ENCODE assay signal across 8 mouse cellular contexts in the genomic region with DNA sequence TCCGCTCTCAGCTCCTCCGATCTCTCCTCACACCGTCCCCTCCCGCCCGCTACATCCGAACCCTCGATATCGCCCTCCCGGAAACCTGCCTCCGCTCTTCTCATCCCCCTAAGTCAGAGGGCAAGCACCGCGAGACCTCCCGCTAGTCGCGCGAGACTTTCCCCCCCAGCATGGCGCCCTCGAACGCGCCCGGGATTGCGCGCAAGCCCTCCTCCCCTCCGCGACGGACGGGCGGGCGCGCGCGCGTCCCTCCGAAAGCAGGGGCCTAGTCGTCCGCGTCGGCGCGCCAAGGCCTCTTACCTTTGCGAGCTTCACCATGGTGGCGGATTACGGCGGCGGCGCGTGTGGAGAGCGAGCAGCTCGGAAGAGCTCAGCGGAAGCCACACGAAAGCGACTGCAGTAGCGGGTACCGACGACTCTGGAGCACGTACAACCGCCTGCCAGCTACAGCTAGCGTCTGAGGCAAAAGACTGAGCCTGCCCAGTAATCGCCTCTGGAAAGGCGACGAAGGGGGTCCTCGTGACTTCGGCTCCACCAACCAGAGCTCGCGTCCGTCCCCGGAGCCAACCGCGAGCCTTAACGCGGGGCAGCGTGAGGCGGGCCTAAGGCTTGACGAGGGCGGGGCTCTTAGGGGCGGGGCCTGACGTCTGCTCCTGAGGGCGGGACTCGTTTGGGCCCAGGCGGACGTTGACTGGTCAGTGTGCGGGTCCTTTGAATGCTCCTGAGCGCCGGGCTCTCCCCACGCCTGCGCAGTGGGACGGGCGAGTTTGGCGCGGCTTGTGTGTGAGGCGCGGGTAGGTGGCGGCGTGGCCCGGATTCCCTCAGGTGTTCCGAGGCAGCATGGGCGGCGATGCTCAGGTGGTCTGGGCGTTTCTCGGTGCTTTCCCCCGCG. TPM values are rescaled to one million over a fixed set of nuclear protein-coding genes. Genes with fewer than 3 reads are reported as not detected.
DNase-seq lines count a peak whose midpoint lies in the region; ATAC-seq and TF ChIP-seq lines count a peak whose summit lies in the region.

A gene (minus strand): TSS at position 495 of the 892 bp plus-strand sequence.

- H3K4me2 ChIP-seq in forebrain, embryonic 12.5 days, result peak within 1 kb of the TSS; percentile 88
- H3K4me2 ChIP-seq in heart, postnatal 0 days (ENCODE audit: low read depth, low read length), result peak within 1 kb of the TSS; percentile 91
- H3K4me2 ChIP-seq in liver, embryonic 16.5 days (ENCODE audit: low read depth, low read length), result peak within 1 kb of the TSS; percentile 98
- peak within 1 kb of the TSS; percentile 89 for H3K4me2 ChIP-seq in neural tube, embryonic 13.5 days

- no peak; the same call in 1 of the 2 replicates for TF ChIP-seq EP300 in heart, postnatal 0 days (IDR thresholded peaks at IDR 0.05; ENCODE audit: low read depth)

- no peaks in the 10 kb centered on the region for H3K27me3 ChIP-seq in E14TG2a.4 (ENCODE audit: insufficient read depth, low read length)
- H3K27me3 ChIP-seq in forebrain, embryonic 12.5 days, result no peaks in the 10 kb centered on the region
- H3K27me3 ChIP-seq in heart, postnatal 0 days (ENCODE audit: control insufficient read depth, insufficient read depth, low read length), result no peaks in the 10 kb centered on the region
- no peaks in the 10 kb centered on the region for H3K27me3 ChIP-seq in liver, embryonic 16.5 days (ENCODE audit: control insufficient read depth, insufficient read depth, low read depth, low read length)
- H3K27me3 ChIP-seq in neural tube, embryonic 13.5 days, result no peaks in the 10 kb centered on the region
- H3K27me3 ChIP-seq in testis, adult 2 months (ENCODE audit: control insufficient read depth, insufficient read depth, low read length), result no peaks in the 10 kb centered on the region

- peak; percentile 99 for ATAC-seq in forebrain, embryonic 12.5 days (ENCODE audit: low FRiP score)
- ATAC-seq in heart, postnatal 0 days (ENCODE audit: insufficient read depth, low read depth), result peak; percentile 96
- peak; percentile 95 for ATAC-seq in liver, embryonic 16.5 days (ENCODE audit: low read depth)
- ATAC-seq in neural tube, embryonic 13.5 days (ENCODE audit: low read depth), result peak; percentile 98

- peak within 1 kb of the TSS; percentile 91 for H3K9ac ChIP-seq in forebrain, embryonic 12.5 days
- peak within 1 kb of the TSS; percentile 90 for H3K9ac ChIP-seq in heart, postnatal 0 days (replicated peaks; ENCODE audit: low read depth, low read length)
- H3K9ac ChIP-seq in liver, embryonic 16.5 days (ENCODE audit: low read depth, low read length), result peak within 1 kb of the TSS; percentile 89
- H3K9ac ChIP-seq in neural tube, embryonic 13.5 days, result peak within 1 kb of the TSS; percentile 92

- TF ChIP-seq CTCF in E14TG2a.4 (conservative IDR thresholded peaks at IDR 0.05; ENCODE audit: low read length), result no peak
- no peak for TF ChIP-seq CTCF in heart, postnatal 0 days (IDR thresholded peaks at IDR 0.05; ENCODE audit: low read depth)
- no peak for TF ChIP-seq CTCF in testis, adult 2 months (IDR thresholded peaks at IDR 0.05; ENCODE audit: control insufficient read depth, insufficient read depth, insufficient replicate concordance, low read depth, low read length)

- DNase-seq in c-Kit-positive CD71-positive TER-119-positive erythroid progenitor cells, embryonic 14.5 days (ENCODE audit: low spot score), result peak; percentile 99
- DNase-seq in heart, postnatal 0 days (ENCODE audit: low spot score), result peak; percentile 98
- peak; percentile 99 for DNase-seq in kidney, postnatal 4 days

- H3K27ac ChIP-seq in forebrain, embryonic 12.5 days, result peak within 1 kb of the TSS; percentile 99
- peak within 1 kb of the TSS; percentile 100 for H3K27ac ChIP-seq in heart, postnatal 0 days (ENCODE audit: low read depth)
- peak within 1 kb of the TSS; percentile 97 for H3K27ac ChIP-seq in liver, embryonic 16.5 days (ENCODE audit: low read length)
- H3K27ac ChIP-seq in neural tube, embryonic 13.5 days (replicated peaks), result peak within 1 kb of the TSS; percentile 98
- peak within 1 kb of the TSS; percentile 98 for H3K27ac ChIP-seq in testis, adult 2 months (ENCODE audit: control insufficient read depth, insufficient read depth, low read depth, low read length)

- peak within 1 kb of the TSS; percentile 98 for H3K4me3 ChIP-seq in E14TG2a.4 (replicated peaks; ENCODE audit: low read length)
- H3K4me3 ChIP-seq in forebrain, embryonic 12.5 days (replicated peaks), result peak within 1 kb of the TSS; percentile 88
- H3K4me3 ChIP-seq in heart, postnatal 0 days (ENCODE audit: low read depth, low read length), result peak within 1 kb of the TSS; percentile 82
- H3K4me3 ChIP-seq in liver, embryonic 16.5 days (ENCODE audit: low read depth, low read length), result peak within 1 kb of the TSS; percentile 86
- peak within 1 kb of the TSS; percentile 81 for H3K4me3 ChIP-seq in neural tube, embryonic 13.5 days
- H3K4me3 ChIP-seq in testis, adult 2 months (ENCODE audit: control insufficient read depth, low read depth, low read length), result peak within 1 kb of the TSS; percentile 96

- H3K36me3 ChIP-seq in E14TG2a.4 (ENCODE audit: insufficient read depth, low read length), result peaks cover 67% of the 10 kb centered on the region
- peaks cover 31% of the 10 kb centered on the region for H3K36me3 ChIP-seq in forebrain, embryonic 12.5 days (replicated peaks)
- H3K36me3 ChIP-seq in heart, postnatal 0 days (replicated peaks; ENCODE audit: control insufficient read depth, insufficient read depth, low read length), result peaks cover 32% of the 10 kb centered on the region
- peaks cover 30% of the 10 kb centered on the region for H3K36me3 ChIP-seq in liver, embryonic 16.5 days (ENCODE audit: control insufficient read depth, insufficient read depth)
- peaks cover 35% of the 10 kb centered on the region for H3K36me3 ChIP-seq in neural tube, embryonic 13.5 days
- H3K36me3 ChIP-seq in testis, adult 2 months (ENCODE audit: control insufficient read depth, insufficient read depth, low read length), result no peaks in the 10 kb centered on the region; the same call in 1 of the 2 replicates

- peak; percentile 91 for TF ChIP-seq POLR2A in testis, adult 2 months (IDR thresholded peaks at IDR 0.05; ENCODE audit: control insufficient read depth, low read depth, low read length)

- peaks cover 61% of the 10 kb centered on the region for H3K4me1 ChIP-seq in E14TG2a.4 (replicated peaks; ENCODE audit: low read depth, low read length)
- H3K4me1 ChIP-seq in forebrain, embryonic 12.5 days, result peaks cover 28% of the 10 kb centered on the region
- peaks cover 11% of the 10 kb centered on the region for H3K4me1 ChIP-seq in heart, postnatal 0 days (ENCODE audit: control insufficient read depth, insufficient read depth)
- peaks cover 22% of the 10 kb centered on the region for H3K4me1 ChIP-seq in liver, embryonic 16.5 days (ENCODE audit: control insufficient read depth, low read depth, low read length)
- H3K4me1 ChIP-seq in neural tube, embryonic 13.5 days (replicated peaks), result peaks cover 28% of the 10 kb centered on the region
- peaks cover 6% of the 10 kb centered on the region for H3K4me1 ChIP-seq in testis, adult 2 months (ENCODE audit: control insufficient read depth, insufficient read depth, low read length)

- no peaks in the 10 kb centered on the region for H3K9me3 ChIP-seq in E14TG2a.4 (ENCODE audit: low read length)
- no peaks in the 10 kb centered on the region for H3K9me3 ChIP-seq in forebrain, embryonic 12.5 days
- no peaks in the 10 kb centered on the region for H3K9me3 ChIP-seq in heart, postnatal 0 days (replicated peaks; ENCODE audit: control insufficient read depth, low read length)
- H3K9me3 ChIP-seq in liver, embryonic 16.5 days (replicated peaks; ENCODE audit: control insufficient read depth, low read length), result no peaks in the 10 kb centered on the region
- no peaks in the 10 kb centered on the region for H3K9me3 ChIP-seq in neural tube, embryonic 13.5 days

- WGBS in forebrain, embryonic 12.5 days, result under 1% methylated on average over 102 of the region's 102 CpGs
- under 1% methylated on average over 102 of the region's 102 CpGs for WGBS in heart, postnatal 0 days
- WGBS in liver, embryonic 16.5 days (ENCODE audit: insufficient replicate concordance), result under 1% methylated on average over 99 of the region's 102 CpGs
- under 1% methylated on average over 101 of the region's 102 CpGs for WGBS in neural tube, embryonic 13.5 days

RNA-seq across cellular contexts. Expression of the gene that starts here (rescaled TPM):
- 453 and 465 TPM in 2 replicates for polyA plus RNA-seq in forebrain, embryonic 12.5 days (2016; fragmentation: Nextera tagmentation; extraction: Ambion mirVana)
- total RNA-seq in heart, postnatal 0 days (2014; rRNA removed; ENCODE audit: low replicate concordance), result 11.2 and 31.7 TPM in 2 replicates
- 153 and 174 TPM in 2 replicates for polyA plus RNA-seq in heart, postnatal 0 days (2015; fragmentation: Nextera tagmentation; extraction: Ambion mirVana)
- 175 and 188 TPM in 2 replicates for polyA plus RNA-seq in liver, embryonic 16.5 days (2015; fragmentation: Nextera tagmentation; extraction: Ambion mirVana)
- 213 and 222 TPM in 2 replicates for polyA plus RNA-seq in neural tube, embryonic 13.5 days (2015; fragmentation: Nextera tagmentation; extraction: Ambion mirVana)
- 5.1 and 5.7 TPM in 2 replicates for polyA plus RNA-seq in testis, adult 2 months (2012; rRNA removed)

Comparison
In these comparisons a context has a peak if more than half of its experiments do, and no peak if none do; other contexts are left out.
1. Peak in every context shown above with its lines: DNase-seq, ATAC-seq, H3K4me3 ChIP-seq and H3K27ac ChIP-seq.
2. RNA of the gene that starts here (polyA plus RNA-seq): 453 to 465 TPM in forebrain, embryonic 12.5 days, 213 to 222 TPM in neural tube, embryonic 13.5 days, 175 to 188 TPM in liver, embryonic 16.5 days and 153 to 174 TPM in heart, postnatal 0 days; 5.1 to 5.7 TPM in testis, adult 2 months; every median in the first group is over 10 times any median in the second.